Mouse (Mus musculus): Measurements from ENCODE around the gene Rev1. TPM values are rescaled to one million over a fixed set of nuclear protein-coding genes. Genes with fewer than 3 reads are reported as not detected.

The Rev1 gene
- polyA plus RNA-seq, 1 experiment from 2014 or later = 31.2 TPM

- peaks cover 57% of the 10 kb centered on the region for H3K36me3 ChIP-seq (ENCODE audit: control insufficient read depth, insufficient read depth, low read length)
- H3K4me3 ChIP-seq (ENCODE audit: low read depth, low read length) = no peak overlapping the region
- ATAC-seq (replicated peaks; ENCODE audit: low FRiP score) (no peak), DNase-seq (ENCODE audit: low spot score) (no peak)
- H3K27ac ChIP-seq (ENCODE audit: low read depth, low read length) = no peak overlapping the region
- H3K27me3 ChIP-seq (replicated peaks; ENCODE audit: control insufficient read depth, insufficient read depth, low read length) = no peaks in the 10 kb centered on the region
- H3K9me3 ChIP-seq (ENCODE audit: control insufficient read depth, low read length) = no peaks in the 10 kb centered on the region
- whole genome bisulfite sequencing = 61% methylated on average over 4 of the region's 4 CpGs
- H3K4me1 ChIP-seq (replicated peaks; ENCODE audit: control insufficient read depth, insufficient read depth, low read length) = no peaks in the 10 kb centered on the region
- no peak overlapping the region for H3K4me2 ChIP-seq
- no peak overlapping the region for H3K9ac ChIP-seq (ENCODE audit: low read depth, low read length)
Observed at GRCm38 (mm10) chr1:38049562-38049961, 80.0 kb downstream of the Rev1 start.

- Histone ChIP-seq H3K4me2 (no peak overlapping the region), H3K27me3 (replicated peaks; ENCODE audit: control insufficient read depth, insufficient read depth, low read length) (no peaks in the 10 kb centered on the region), H3K9ac (ENCODE audit: low read depth, low read length) (no peak overlapping the region), H3K4me3 (ENCODE audit: low read depth, low read length) (no peak overlapping the region), H3K9me3 (ENCODE audit: control insufficient read depth, low read length) (no peaks in the 10 kb centered on the region), H3K36me3 (ENCODE audit: control insufficient read depth, insufficient read depth, low read length) (peaks cover 50% of the 10 kb centered on the region), H3K27ac (ENCODE audit: low read depth, low read length) (no peak overlapping the region), H3K4me1 (replicated peaks; ENCODE audit: control insufficient read depth, insufficient read depth, low read length) (no peaks in the 10 kb centered on the region)
- no peak for DNase-seq (ENCODE audit: low spot score)
- 94% methylated on average over 3 of the region's 3 CpGs for WGBS
- no peak for ATAC-seq (replicated peaks; ENCODE audit: low FRiP score)
Observed at GRCm38 (mm10) chr1:38048121-38048520, 81.5 kb downstream of the Rev1 start.

GRCm38 (mm10) chr1:38038898-38039297, 90.7 kb downstream of the Rev1 start:
- Histone ChIP-seq H3K36me3 (ENCODE audit: control insufficient read depth, insufficient read depth, low read length) (peaks cover 50% of the 10 kb centered on the region), H3K4me2 (no peak overlapping the region), H3K4me1 (replicated peaks; ENCODE audit: control insufficient read depth, insufficient read depth, low read length) (no peaks in the 10 kb centered on the region), H3K9me3 (ENCODE audit: control insufficient read depth, low read length) (no peaks in the 10 kb centered on the region), H3K9ac (ENCODE audit: low read depth, low read length) (no peak overlapping the region), H3K27ac (ENCODE audit: low read depth, low read length) (no peak overlapping the region), H3K4me3 (ENCODE audit: low read depth, low read length) (no peak overlapping the region), H3K27me3 (replicated peaks; ENCODE audit: control insufficient read depth, insufficient read depth, low read length) (no peaks in the 10 kb centered on the region)
- 92% methylated on average over 2 of the region's 2 CpGs for WGBS
- DNase-seq (ENCODE audit: low spot score) (no peak), ATAC-seq (replicated peaks; ENCODE audit: low FRiP score) (no peak)

- Histone ChIP-seq H3K4me2 (no peak overlapping the region), H3K4me1 (replicated peaks; ENCODE audit: control insufficient read depth, insufficient read depth, low read length) (no peaks in the 10 kb centered on the region), H3K9ac (ENCODE audit: low read depth, low read length) (no peak overlapping the region), H3K9me3 (ENCODE audit: control insufficient read depth, low read length) (no peaks in the 10 kb centered on the region), H3K27me3 (replicated peaks; ENCODE audit: control insufficient read depth, insufficient read depth, low read length) (no peaks in the 10 kb centered on the region), H3K4me3 (ENCODE audit: low read depth, low read length) (no peak overlapping the region), H3K27ac (ENCODE audit: low read depth, low read length) (no peak overlapping the region), H3K36me3 (ENCODE audit: control insufficient read depth, insufficient read depth, low read length) (peaks cover 55% of the 10 kb centered on the region)
- WGBS = 93% methylated on average over 5 of the region's 5 CpGs
- DNase-seq (ENCODE audit: low spot score) = no peak
- ATAC-seq (replicated peaks; ENCODE audit: low FRiP score) = no peak
Observed at GRCm38 (mm10) chr1:38037375-38037774, 92.2 kb downstream of the Rev1 start.

- no peaks in the 10 kb centered on the region for H3K9me3 ChIP-seq (ENCODE audit: control insufficient read depth, low read length)
- H3K4me2 ChIP-seq = no peak overlapping the region
- H3K4me1 ChIP-seq (replicated peaks; ENCODE audit: control insufficient read depth, insufficient read depth, low read length) = no peaks in the 10 kb centered on the region
- no peak overlapping the region for H3K4me3 ChIP-seq (ENCODE audit: low read depth, low read length)
- H3K9ac ChIP-seq (ENCODE audit: low read depth, low read length) = no peak overlapping the region
- ATAC-seq (replicated peaks; ENCODE audit: low FRiP score) = no peak
- DNase-seq (ENCODE audit: low spot score) = no peak
- H3K36me3 ChIP-seq (ENCODE audit: control insufficient read depth, insufficient read depth, low read length) = peaks cover 51% of the 10 kb centered on the region
- H3K27ac ChIP-seq (ENCODE audit: low read depth, low read length) = no peak overlapping the region
- WGBS = 96% methylated on average over 4 of the region's 4 CpGs
- H3K27me3 ChIP-seq (replicated peaks; ENCODE audit: control insufficient read depth, insufficient read depth, low read length) = no peaks in the 10 kb centered on the region
Observed at GRCm38 (mm10) chr1:38035521-38035920, 94.1 kb downstream of the Rev1 start.

- H3K9me3 ChIP-seq (ENCODE audit: control insufficient read depth, low read length) = no peaks in the 10 kb centered on the region
- H3K9ac ChIP-seq (ENCODE audit: low read depth, low read length) = no peak overlapping the region
- ATAC-seq (replicated peaks; ENCODE audit: low FRiP score) = no peak
- H3K4me3 ChIP-seq (ENCODE audit: low read depth, low read length) = no peak overlapping the region
- no peaks in the 10 kb centered on the region for H3K27me3 ChIP-seq (replicated peaks; ENCODE audit: control insufficient read depth, insufficient read depth, low read length)
- H3K4me1 ChIP-seq (replicated peaks; ENCODE audit: control insufficient read depth, insufficient read depth, low read length) = no peaks in the 10 kb centered on the region
- H3K36me3 ChIP-seq (ENCODE audit: control insufficient read depth, insufficient read depth, low read length) = peaks cover 28% of the 10 kb centered on the region
- no peak overlapping the region for H3K27ac ChIP-seq (ENCODE audit: low read depth, low read length)
- DNase-seq (ENCODE audit: low spot score) = no peak
- WGBS = 84% methylated on average over 5 of the region's 5 CpGs
- no peak overlapping the region for H3K4me2 ChIP-seq
Observed at GRCm38 (mm10) chr1:38031391-38031790, 98.2 kb downstream of the Rev1 start.

GRCm38 (mm10) chr1:38027301-38027700, 102.3 kb downstream of the Rev1 start:
- Histone ChIP-seq H3K27me3 (replicated peaks; ENCODE audit: control insufficient read depth, insufficient read depth, low read length) (no peaks in the 10 kb centered on the region), H3K27ac (ENCODE audit: low read depth, low read length) (no peak overlapping the region), H3K36me3 (ENCODE audit: control insufficient read depth, insufficient read depth, low read length) (peaks cover 17% of the 10 kb centered on the region), H3K4me3 (ENCODE audit: low read depth, low read length) (no peak overlapping the region), H3K9ac (ENCODE audit: low read depth, low read length) (no peak overlapping the region), H3K4me1 (replicated peaks; ENCODE audit: control insufficient read depth, insufficient read depth, low read length) (no peaks in the 10 kb centered on the region), H3K4me2 (no peak overlapping the region), H3K9me3 (ENCODE audit: control insufficient read depth, low read length) (no peaks in the 10 kb centered on the region)
- no peak for ATAC-seq (replicated peaks; ENCODE audit: low FRiP score)
- WGBS = 92% methylated on average over 7 of the region's 7 CpGs
- no peak for DNase-seq (ENCODE audit: low spot score)

GRCm38 (mm10) chr1:38014551-38015203, 114.9 kb downstream of the Rev1 start:
- H3K4me2 ChIP-seq = no peak overlapping the region
- H3K36me3 ChIP-seq (ENCODE audit: control insufficient read depth, insufficient read depth, low read length) = peaks cover 9% of the 10 kb centered on the region
- H3K4me1 ChIP-seq (replicated peaks; ENCODE audit: control insufficient read depth, insufficient read depth, low read length) = peaks cover 42% of the 10 kb centered on the region
- no peak overlapping the region for H3K4me3 ChIP-seq (ENCODE audit: low read depth, low read length)
- no peaks in the 10 kb centered on the region for H3K9me3 ChIP-seq (ENCODE audit: control insufficient read depth, low read length)
- no peak for DNase-seq (ENCODE audit: low spot score)
- ATAC-seq (replicated peaks; ENCODE audit: low FRiP score) = peak; percentile 58; the same call in 1 of the 2 replicates
- WGBS = 95% methylated on average over 2 of the region's 2 CpGs
- no peak overlapping the region for H3K9ac ChIP-seq (ENCODE audit: low read depth, low read length)
- H3K27me3 ChIP-seq (replicated peaks; ENCODE audit: control insufficient read depth, insufficient read depth, low read length) = no peaks in the 10 kb centered on the region
- no peak overlapping the region for H3K27ac ChIP-seq (ENCODE audit: low read depth, low read length)

GRCm38 (mm10) chr1:38012509-38012908, 117.1 kb downstream of the Rev1 start:
- Histone ChIP-seq H3K9me3 (ENCODE audit: control insufficient read depth, low read length) (no peaks in the 10 kb centered on the region), H3K9ac (ENCODE audit: low read depth, low read length) (no peak overlapping the region; the same call in 1 of the 2 replicates), H3K4me2 (peak overlapping the region; percentile 54), H3K4me3 (ENCODE audit: low read depth, low read length) (0 out of 2 replicates have a peak overlapping the region, but pooled peaks have one; percentile 6), H3K36me3 (ENCODE audit: control insufficient read depth, insufficient read depth, low read length) (no peaks in the 10 kb centered on the region), H3K4me1 (replicated peaks; ENCODE audit: control insufficient read depth, insufficient read depth, low read length) (peaks cover 45% of the 10 kb centered on the region), H3K27me3 (replicated peaks; ENCODE audit: control insufficient read depth, insufficient read depth, low read length) (no peaks in the 10 kb centered on the region), H3K27ac (ENCODE audit: low read depth, low read length) (peak overlapping the region; percentile 82)
- ATAC-seq (replicated peaks; ENCODE audit: low FRiP score) = no peak
- no peak for DNase-seq (ENCODE audit: low spot score)

All from liver, embryonic 11.5 days (tissue).